Mouse (Mus musculus) liver, embryonic 14.5 days (tissue): ENCODE measurements at regions not wholly inside any gene's neighbourhood (a gene's known extent, or its start where the extent isn't known, plus 50 kb on each side); places are given as distances from the start of the nearest gene placed in this dataset.

Experiments used
- ATAC-seq: fragments of 200-750 bp; cut with Nextera tagmentation; 2 replicates; pipeline ENCODE4 v1.8.0; 2017; ENCODE audit warnings: moderate number of reproducible peaks, mild to moderate bottlenecking, moderate library complexity; ENCODE audit not compliant: insufficient read depth
- DNase-seq, 3 experiments: peaks; one replicate each; pipeline ENCODE4 v3.0.0-alpha.2; 2012 to 2013; ENCODE audit warnings: low read depth in 3 of 3, low spot score in 3 of 3
- H3K27ac ChIP-seq: fragments of 300-500 bp; sonication (generic); 2 replicates; pipeline ENCODE4 v1.5.1; 2014; ENCODE audit warnings: moderate library complexity, mild to moderate bottlenecking, control low read depth, inconsistent platforms
- H3K27me3 ChIP-seq: fragments of 300-500 bp; sonication (generic); 2 replicates; pipeline ENCODE4 v1.6.1; 2014; ENCODE audit warnings: mild to moderate bottlenecking, low read length, moderate library complexity; ENCODE audit not compliant: control insufficient read depth, insufficient read depth
- H3K36me3 ChIP-seq: fragments of 300-500 bp; sonication (generic); replicated peaks from 2 replicates; pipeline ENCODE4 v1.6.1; 2014; ENCODE audit warnings: low read depth; ENCODE audit not compliant: control insufficient read depth, insufficient read depth
- H3K4me1 ChIP-seq, 2 experiments: fragments of 200-500 bp in 1 of 2; fragments of 300-500 bp in 1 of 2; sonication (generic) in 1 of 2; replicated peaks; 2 replicates each; pipeline ENCODE4 v1.6.1; 2012 to 2014; ENCODE audit warnings: antibody characterized with exemption in 1 of 2, inconsistent platforms in 1 of 2, low read length in 1 of 2; ENCODE audit not compliant: control insufficient read depth in 2 of 2, insufficient read depth in 2 of 2
- H3K4me2 ChIP-seq: fragments of 300-500 bp; sonication (generic); 2 replicates; pipeline ENCODE4 v1.6.1; 2014; ENCODE audit warnings: low read depth, mild to moderate bottlenecking, control low read depth, moderate library complexity
- H3K4me3 ChIP-seq, 2 experiments: fragments of 200-500 bp in 1 of 2; fragments of 300-500 bp in 1 of 2; sonication (generic) in 1 of 2; 2 replicates each; pipeline ENCODE4 v1.5.1; 2012 to 2014; ENCODE audit warnings: low read depth in 2 of 2, low read length in 2 of 2, mild to moderate bottlenecking in 2 of 2, control low read depth in 1 of 2, inconsistent platforms in 1 of 2, moderate library complexity in 1 of 2; ENCODE audit not compliant: insufficient read depth in 1 of 2
- H3K9ac ChIP-seq: fragments of 300-500 bp; sonication (generic); replicated peaks from 2 replicates; pipeline ENCODE4 v1.6.1; 2014; ENCODE audit warnings: mild to moderate bottlenecking, control low read depth, moderate library complexity
- H3K9me3 ChIP-seq: fragments of 300-500 bp; sonication (generic); 2 replicates; pipeline ENCODE4 v1.6.1; 2016; ENCODE audit warnings: low read length, mixed read lengths; ENCODE audit not compliant: control insufficient read depth
- CTCF ChIP-seq: IDR thresholded peaks from 2 replicates; pipeline ENCODE4 v1.5.1; 2016; ENCODE audit warnings: antibody characterized with exemption, low read depth, control low read depth
- EP300 ChIP-seq: IDR thresholded peaks from 2 replicates; pipeline ENCODE4 v1.6.1; 2016; ENCODE audit warnings: antibody characterized with exemption, low read depth
- WGBS: fragments of 180-500 bp; shearing (Covaris S2); extraction: QIAGEN DNeasy Blood & Tissue Kit; methylation state at CpG from one replicate; pipeline ENCODE4 v1.1.7; 2014; ENCODE audit not compliant: insufficient replicate concordance; 5-methylcytosine and 5-hydroxymethylcytosine counted together

DNA sequence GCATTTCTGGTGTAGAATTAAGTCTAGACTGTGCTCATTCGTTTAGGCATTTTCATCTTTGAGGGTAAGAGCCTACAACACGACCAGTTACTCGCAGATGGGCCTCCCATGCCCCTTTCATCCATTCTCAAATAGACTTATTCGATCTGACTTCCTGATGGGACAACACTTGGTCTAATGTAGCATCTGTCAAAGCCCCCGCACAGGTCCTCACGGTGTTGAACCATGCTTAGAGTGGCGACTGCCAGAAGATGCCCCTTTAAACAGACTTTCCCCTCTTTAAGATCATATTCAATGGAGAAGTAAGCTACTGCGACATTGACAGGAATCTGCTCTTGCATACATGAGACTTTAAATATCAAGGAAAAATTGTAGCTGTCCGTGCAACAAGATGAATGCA, 140.1 kb upstream of the Kcnh8 start:
- no peak for ATAC-seq
- H3K27ac ChIP-seq: no peak overlapping the region
- H3K9me3 ChIP-seq: no peaks in the 10 kb centered on the region
- no peaks in the 10 kb centered on the region for H3K36me3 ChIP-seq
- H3K4me1 ChIP-seq: no peaks in the 10 kb centered on the region
- WGBS: 56% methylated on average over 9 of the region's 9 CpGs
- H3K4me3 ChIP-seq: no peak overlapping the region
- TF ChIP-seq EP300 (no peak), CTCF (no peak)
- no peak for DNase-seq
- no peak overlapping the region for H3K9ac ChIP-seq
- no peaks in the 10 kb centered on the region for H3K27me3 ChIP-seq
- no peak overlapping the region for H3K4me2 ChIP-seq

DNA sequence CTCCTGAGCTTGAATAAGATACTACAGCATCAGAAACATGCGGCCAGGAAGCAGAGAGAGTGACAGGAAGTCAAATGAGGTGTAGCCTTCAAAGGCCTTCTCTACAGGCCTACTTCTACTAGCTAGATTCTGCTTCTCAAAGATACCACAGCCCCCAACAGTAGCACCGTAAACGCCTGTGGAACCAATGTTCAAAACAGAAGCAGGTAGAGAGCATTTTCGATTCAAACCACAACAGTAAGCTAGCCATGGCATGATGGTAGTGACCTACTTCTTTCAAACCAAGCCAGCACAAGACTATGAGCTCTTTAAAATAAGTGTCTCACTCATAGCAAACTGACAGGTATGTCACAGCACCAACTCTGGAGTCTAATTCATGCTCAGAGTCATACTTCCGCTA, 134.0 kb upstream of the Kcnh8 start:
- Histone ChIP-seq H3K36me3 (no peaks in the 10 kb centered on the region), H3K4me1 (no peaks in the 10 kb centered on the region), H3K27me3 (no peaks in the 10 kb centered on the region), H3K4me3 (no peak overlapping the region), H3K27ac (no peak overlapping the region), H3K9me3 (no peaks in the 10 kb centered on the region), H3K4me2 (no peak overlapping the region), H3K9ac (no peak overlapping the region)
- no peak for DNase-seq
- no peak for TF ChIP-seq CTCF
- no peak for TF ChIP-seq EP300
- 76% methylated on average over 5 of the region's 5 CpGs for WGBS
- no peak for ATAC-seq

DNA sequence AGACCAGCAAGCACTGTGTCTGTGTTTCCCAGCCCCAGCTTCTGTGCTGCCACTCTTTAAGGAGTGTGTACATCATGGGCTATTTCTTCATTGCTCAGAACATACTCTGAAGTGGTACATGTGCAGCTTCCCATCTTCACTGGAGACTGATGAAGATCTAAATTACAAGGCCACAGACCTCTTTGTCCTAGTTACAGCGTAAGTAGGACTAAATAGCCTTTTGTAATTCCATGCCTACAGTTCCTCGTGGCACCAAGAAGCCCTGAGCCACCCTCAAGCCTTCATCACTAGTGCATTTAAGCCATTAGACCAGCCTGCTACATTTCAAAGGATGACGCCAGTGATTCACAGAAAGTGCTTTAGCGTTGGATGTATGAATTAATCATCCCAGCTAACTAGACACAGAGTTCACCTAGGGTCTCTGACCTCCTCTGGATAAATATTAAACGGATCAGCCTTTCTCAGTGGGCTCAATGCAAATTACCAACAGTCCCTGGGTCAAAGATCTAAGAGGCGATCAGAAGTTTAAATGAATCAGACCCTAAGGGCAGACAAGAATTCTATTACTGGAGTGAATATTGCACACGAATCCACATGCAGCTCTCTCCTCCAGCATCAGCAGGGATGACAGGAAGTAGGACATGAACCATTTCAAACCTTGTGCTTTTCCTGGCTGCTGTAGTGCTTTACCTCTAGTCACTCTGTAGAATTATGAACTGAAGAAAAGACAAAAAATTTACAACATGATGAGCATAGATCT, 123.0 kb upstream of the Kcnh8 start:
- 56% methylated on average over 7 of the region's 7 CpGs for WGBS
- TF ChIP-seq EP300 (no peak), CTCF (no peak)
- Histone ChIP-seq H3K27ac (no peak overlapping the region), H3K9ac (no peak overlapping the region), H3K9me3 (no peaks in the 10 kb centered on the region), H3K27me3 (no peaks in the 10 kb centered on the region), H3K4me1 (no peaks in the 10 kb centered on the region), H3K4me2 (no peak overlapping the region), H3K4me3 (no peak overlapping the region), H3K36me3 (no peaks in the 10 kb centered on the region)
- ATAC-seq (no peak), DNase-seq (no peak)

DNA sequence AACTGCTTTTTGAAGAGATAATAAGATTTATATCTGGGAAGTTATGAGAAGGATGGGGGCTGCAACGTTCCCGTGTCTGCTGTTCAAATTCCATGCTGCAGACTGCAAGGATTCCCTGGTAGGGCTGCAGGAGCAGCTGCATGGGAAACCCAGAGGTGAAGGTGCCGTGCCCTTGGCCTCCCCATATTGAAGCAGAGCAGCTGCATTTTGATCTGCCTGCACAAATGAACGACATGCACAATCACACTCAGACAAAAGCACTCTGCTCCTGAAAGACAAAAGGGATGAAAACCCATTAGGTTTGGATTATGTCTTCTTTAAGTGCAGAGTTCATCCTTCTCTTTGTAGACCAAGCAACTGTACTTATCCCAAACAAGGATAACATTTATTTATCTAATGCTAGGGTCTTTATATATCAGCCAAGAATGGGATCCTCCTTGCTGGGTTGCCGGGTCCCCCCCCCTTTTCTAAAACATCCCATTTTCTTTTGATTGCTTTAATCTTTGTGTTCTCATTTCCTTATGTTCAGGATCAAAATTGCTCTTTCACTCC, 122.3 kb upstream of the Kcnh8 start:
- Histone ChIP-seq H3K36me3 (no peaks in the 10 kb centered on the region), H3K27me3 (no peaks in the 10 kb centered on the region), H3K27ac (no peak overlapping the region), H3K9me3 (no peaks in the 10 kb centered on the region), H3K4me3 (no peak overlapping the region), H3K4me1 (no peaks in the 10 kb centered on the region), H3K4me2 (no peak overlapping the region), H3K9ac (no peak overlapping the region)
- no peak for ATAC-seq
- DNase-seq: no peak
- TF ChIP-seq EP300 (no peak), CTCF (no peak)
- WGBS: 44% methylated on average over 5 of the region's 5 CpGs

DNA sequence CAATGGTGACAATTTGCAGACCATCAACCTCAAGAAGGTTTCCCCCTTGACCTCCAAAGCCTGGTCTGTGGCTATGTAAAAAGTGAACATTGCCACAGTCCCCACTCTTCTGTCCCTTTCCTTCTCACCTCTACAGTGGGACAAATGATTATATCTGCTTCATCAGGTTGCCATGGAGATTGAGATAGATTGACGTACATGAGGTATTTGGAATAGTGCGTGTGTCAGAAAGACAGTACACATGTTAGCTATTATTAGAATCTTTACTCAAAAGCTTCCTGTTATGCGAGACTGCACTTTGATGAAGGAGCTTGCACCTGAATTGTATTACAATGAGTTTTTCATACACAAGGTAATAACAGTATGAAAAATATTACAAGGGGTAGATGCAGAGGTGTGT, 95.7 kb upstream of the Kcnh8 start:
- DNase-seq: no peak
- Histone ChIP-seq H3K4me3 (no peak overlapping the region), H3K9ac (no peak overlapping the region), H3K27me3 (no peaks in the 10 kb centered on the region), H3K4me1 (no peaks in the 10 kb centered on the region), H3K4me2 (no peak overlapping the region), H3K27ac (no peak overlapping the region), H3K9me3 (no peaks in the 10 kb centered on the region), H3K36me3 (no peaks in the 10 kb centered on the region)
- TF ChIP-seq CTCF (no peak), EP300 (no peak)
- WGBS: 65% methylated on average over 3 of the region's 3 CpGs
- no peak for ATAC-seq
